Mouse (Mus musculus) MEL (cell line): ENCODE data around the gene Zdhhc17.

Experiments
- CTCF ChIP-seq, 3 experiments: IDR thresholded peaks in 2 of 3; conservative IDR thresholded peaks in 1 of 3; 2 replicates each; pipeline ENCODE4 v1.5.1; 2011 to 2012; ENCODE audit warnings: low read length in 3 of 3, low read depth in 2 of 3, mild to moderate bottlenecking in 2 of 3, improper control_type of control experiment in 1 of 3, inconsistent platforms in 1 of 3, mixed read lengths in 1 of 3, moderate library complexity in 1 of 3; ENCODE audit not compliant: control insufficient read depth in 1 of 3, insufficient read depth in 1 of 3, poor library complexity in 1 of 3, severe bottlenecking in 1 of 3
- E2F4 ChIP-seq: IDR thresholded peaks from 2 replicates; pipeline ENCODE4 v1.6.1; 2011; ENCODE audit warnings: low read depth, low read length, improper control_type of control experiment, borderline replicate concordance
- EP300 ChIP-seq, 2 experiments: IDR thresholded peaks; 2 replicates each; pipeline ENCODE4 v1.6.1; 2011; ENCODE audit warnings: improper control_type of control experiment in 2 of 2, low read length in 2 of 2, low read depth in 1 of 2, mild to moderate bottlenecking in 1 of 2
- GATA1 ChIP-seq: IDR thresholded peaks from 2 replicates; pipeline ENCODE4 v1.6.1; 2011; ENCODE audit warnings: low read depth, low read length, improper control_type of control experiment
- NRF1 ChIP-seq: IDR thresholded peaks from 2 replicates; pipeline ENCODE4 v1.6.1; 2014; ENCODE audit warnings: low read depth, mild to moderate bottlenecking, inconsistent platforms, low read length, improper control_type of control experiment, moderate library complexity; ENCODE audit not compliant: poor library complexity, insufficient read depth, severe bottlenecking
- POLR2A ChIP-seq, 2 experiments: IDR thresholded peaks; 2 replicates each; pipeline ENCODE4 v1.6.1; 2011 to 2012; ENCODE audit warnings: low read length in 2 of 2, mild to moderate bottlenecking in 2 of 2, control low read depth in 1 of 2, improper control_type of control experiment in 1 of 2, low read depth in 1 of 2, moderate library complexity in 1 of 2; ENCODE audit not compliant: control insufficient read depth in 1 of 2, insufficient read depth in 1 of 2, poor library complexity in 1 of 2
- SMC3 ChIP-seq: IDR thresholded peaks from 2 replicates; pipeline ENCODE4 v1.6.1; 2011; ENCODE audit warnings: low read depth, low read length, improper control_type of control experiment
- TCF12 ChIP-seq: IDR thresholded peaks from 2 replicates; pipeline ENCODE4 v1.6.1; 2014; ENCODE audit warnings: low read depth, mild to moderate bottlenecking, inconsistent platforms, low read length, improper control_type of control experiment, moderate library complexity
- ZC3H11A ChIP-seq: IDR thresholded peaks from 2 replicates; pipeline ENCODE4 v1.6.1; 2012; ENCODE audit warnings: low read depth, mild to moderate bottlenecking, inconsistent platforms, low read length, improper control_type of control experiment

- TF ChIP-seq EP300 (IDR thresholded peaks at IDR 0.05; ENCODE audit: low read depth in 1 of 2, low read length in 2 of 2): no peak
- TF ChIP-seq E2F4: no peak
- no peak for TF ChIP-seq SMC3
- no peak for TF ChIP-seq GATA1
- no peak for TF ChIP-seq CTCF (IDR thresholded peaks at IDR 0.05 in 2 of 3, conservative IDR thresholded peaks at IDR 0.05 in 1 of 3; ENCODE audit: control insufficient read depth in 1 of 3, insufficient read depth in 1 of 3, low read depth in 2 of 3, low read length in 3 of 3, poor library complexity in 1 of 3, severe bottlenecking in 1 of 3)
- no peak for TF ChIP-seq POLR2A (IDR thresholded peaks at IDR 0.05; ENCODE audit: control insufficient read depth in 1 of 2, insufficient read depth in 1 of 2, low read depth in 1 of 2, low read length in 2 of 2, poor library complexity in 1 of 2)
- no peak for TF ChIP-seq ZC3H11A
- TF ChIP-seq TCF12: no peak
- TF ChIP-seq NRF1: no peak
Observed at GRCm38 (mm10) chr10:110945966-110946365, 64.0 kb downstream of the Zdhhc17 start.
